In genomic region chr4:127005113-127005936, GRCm38 (mm10) we compare ENCODE assay signal across 9 mouse cellular contexts. TPM values are rescaled to one million over a fixed set of nuclear protein-coding genes. Genes with fewer than 3 reads are reported as not detected.
DNase-seq lines count a peak whose midpoint lies in the region; ATAC-seq and TF ChIP-seq lines count a peak whose summit lies in the region.
"Had no signal": no experiment of that assay in that cellular context is flagged by ENCODE, and none has a peak within 500 bp of the region (broad histone marks: within the 10 kb centered on the region; RNA-seq: fewer than 3 reads in every experiment).

No protein-coding gene starts in this region.

- intact Hi-C loops in heart, postnatal 10 days (cut with DNase I): loop anchor here (10.0 kb wide), 1 partner anchor 451 kb away; the partner anchor contains the start of gene Clspn

- H3K9me3 ChIP-seq in embryonic facial prominence, embryonic 12.5 days: no peaks in the 10 kb centered on the region
- no peaks in the 10 kb centered on the region for H3K9me3 ChIP-seq in lung, embryonic 16.5 days (ENCODE audit: control insufficient read depth, low read length)

- 0 out of 2 replicates have a peak, but pooled peaks have one; percentile 47 for ATAC-seq in embryonic facial prominence, embryonic 12.5 days (ENCODE audit: insufficient number of reproducible peaks, insufficient read depth, low FRiP score, low TSS enrichment)
- peak; percentile 54; the same call in 1 of the 2 replicates for ATAC-seq in lung, embryonic 16.5 days (ENCODE audit: low read depth)

- TF ChIP-seq CTCF in layer of hippocampus, adult 2 months (conservative IDR thresholded peaks at IDR 0.05): no peak

- peak overlapping the region; percentile 49 for H3K4me2 ChIP-seq in embryonic facial prominence, embryonic 12.5 days (replicated peaks)
- peak overlapping the region; percentile 48 for H3K4me2 ChIP-seq in lung, embryonic 16.5 days (ENCODE audit: low read depth, low read length)

- H3K36me3 ChIP-seq in embryonic facial prominence, embryonic 12.5 days: no peaks in the 10 kb centered on the region
- H3K36me3 ChIP-seq in lung, embryonic 16.5 days (ENCODE audit: control insufficient read depth, insufficient read depth, low read length): no peaks in the 10 kb centered on the region

- H3K27me3 ChIP-seq in embryonic facial prominence, embryonic 12.5 days: no peaks in the 10 kb centered on the region
- peaks cover 2% of the 10 kb centered on the region; the same call in 1 of the 2 replicates for H3K27me3 ChIP-seq in lung, embryonic 16.5 days (ENCODE audit: control insufficient read depth, insufficient read depth, low read depth, low read length)

- peak overlapping the region; percentile 28 for H3K4me3 ChIP-seq in embryonic facial prominence, embryonic 12.5 days
- peak overlapping the region; percentile 54 for H3K4me3 ChIP-seq in layer of hippocampus, adult 2 months
- H3K4me3 ChIP-seq in lung, embryonic 16.5 days (ENCODE audit: low read length): peak overlapping the region; percentile 32
- H3K4me3 ChIP-seq: myocyte had no signal

- H3K4me1 ChIP-seq in embryonic facial prominence, embryonic 12.5 days: peaks cover 7% of the 10 kb centered on the region; the same call in 1 of the 2 replicates
- peaks cover 4% of the 10 kb centered on the region for H3K4me1 ChIP-seq in lung, embryonic 16.5 days (replicated peaks; ENCODE audit: control insufficient read depth, insufficient read depth, low read length)

- peak; percentile 17 for DNase-seq in ovary, adult 18-20 months (ENCODE audit: low spot score)
- no peak for DNase-seq in ovary, postnatal 10 days (ENCODE audit: low spot score)
- peak; percentile 36 to 41 for DNase-seq in heart, postnatal 10 days
- DNase-seq in layer of hippocampus, adult 2 months (ENCODE audit: low spot score in 2 of 2): peak; percentile 55
- peak; percentile 68 to 75 for DNase-seq in right cerebral cortex, adult 2 months (ENCODE audit: low spot score in 2 of 2)
- no peak for DNase-seq in urinary bladder, adult 18-20 months (ENCODE audit: low spot score in 2 of 2)

- peak overlapping the region; percentile 42; the same call in 1 of the 2 replicates for H3K27ac ChIP-seq in embryonic facial prominence, embryonic 12.5 days
- H3K27ac ChIP-seq in layer of hippocampus, adult 2 months: peak overlapping the region; percentile 70
- no peak overlapping the region for H3K27ac ChIP-seq in lung, embryonic 16.5 days (ENCODE audit: low read length)

- WGBS in embryonic facial prominence, embryonic 12.5 days: 16% methylated on average over 25 of the region's 25 CpGs
- WGBS in lung, embryonic 16.5 days: 16% methylated on average over 25 of the region's 25 CpGs

- H3K9ac ChIP-seq in embryonic facial prominence, embryonic 12.5 days: peak overlapping the region; percentile 31; the same call in 1 of the 2 replicates
- H3K9ac ChIP-seq in lung, embryonic 16.5 days (ENCODE audit: low read length): peak overlapping the region; percentile 27

RNA-seq across cellular contexts. Expression of gene Sfpq, which starts 15.8 kb away (rescaled TPM):
- polyA plus RNA-seq in embryonic facial prominence, embryonic 12.5 days (2016; fragmentation: Nextera tagmentation; extraction: Ambion mirVana): 168 and 187 TPM in 2 replicates
- 100 to 1,000 TPM; 162 to 166 TPM for total RNA-seq in heart, postnatal 10 days (2021)
- total RNA-seq in layer of hippocampus, adult 2 months (2021): 100 to 1,000 TPM; 279 to 306 TPM
- polyA plus RNA-seq in lung, embryonic 16.5 days (2015; fragmentation: Nextera tagmentation; extraction: Ambion mirVana): 67.1 and 68.2 TPM in 2 replicates

RNA-seq across cellular contexts. Expression of gene Zmym4, which starts 37.4 kb away (rescaled TPM):
- 35.2 and 36.4 TPM in 2 replicates for polyA plus RNA-seq in embryonic facial prominence, embryonic 12.5 days (2016; fragmentation: Nextera tagmentation; extraction: Ambion mirVana)
- 10 to 100 TPM; 30.4 to 35.0 TPM for total RNA-seq in heart, postnatal 10 days (2021)
- total RNA-seq in layer of hippocampus, adult 2 months (2021): 10 to 100 TPM; 47.6 to 51.9 TPM
- polyA plus RNA-seq in lung, embryonic 16.5 days (2015; fragmentation: Nextera tagmentation; extraction: Ambion mirVana): 16.4 and 18.0 TPM in 2 replicates

RNA-seq across cellular contexts. Expression of gene Zmym1, which starts 55.6 kb away (rescaled TPM):
- 23.8 and 27.1 TPM in 2 replicates for polyA plus RNA-seq in embryonic facial prominence, embryonic 12.5 days (2016; fragmentation: Nextera tagmentation; extraction: Ambion mirVana)
- 1 to 10 TPM; 4.6 to 7.1 TPM for total RNA-seq in heart, postnatal 10 days (2021)
- 10 to 100 TPM; 12.9 to 14.3 TPM for total RNA-seq in layer of hippocampus, adult 2 months (2021)
- 19.1 and 19.3 TPM in 2 replicates for polyA plus RNA-seq in lung, embryonic 16.5 days (2015; fragmentation: Nextera tagmentation; extraction: Ambion mirVana)

Comparison
In these comparisons a context has a peak if more than half of its experiments do, and no peak if none do; other contexts are left out.
1. DNase-seq: peak in ovary, adult 18-20 months (single experiment), heart, postnatal 10 days (2 of 2), layer of hippocampus, adult 2 months (2 of 2) and right cerebral cortex, adult 2 months (2 of 2); none in ovary, postnatal 10 days (single experiment) and urinary bladder, adult 18-20 months (0 of 2).
2. Peak in every context shown above with its lines, with median percentiles within 50 percentile points of each other: H3K4me3 ChIP-seq.